21 mouse cellular contexts compared by ENCODE assay signal in genomic region chr5:74857861-74858260, GRCm38 (mm10).
DNase-seq lines count a peak whose midpoint lies in the region; ATAC-seq and TF ChIP-seq lines count a peak whose summit lies in the region.
"Had no signal": no experiment of that assay in that cellular context is flagged by ENCODE, and none has a peak within 500 bp of the region (broad histone marks: within the 10 kb centered on the region; RNA-seq: fewer than 3 reads in every experiment).

No protein-coding gene starts in this region.

- no peaks in the 10 kb centered on the region for H3K9me3 ChIP-seq in lung, embryonic 15.5 days
- H3K9me3 ChIP-seq in lung, postnatal 0 days (ENCODE audit: low read length), result no peaks in the 10 kb centered on the region
- H3K9me3 ChIP-seq in limb, embryonic 10.5 days (replicated peaks), result no peaks in the 10 kb centered on the region
- H3K9me3 ChIP-seq: embryonic facial prominence, embryonic 13.5 days; embryonic facial prominence, embryonic 15.5 days; forebrain, embryonic 13.5 days; forebrain, embryonic 15.5 days had no signal

- TF ChIP-seq POLR2A in lung, adult 2 months (IDR thresholded peaks at IDR 0.05; ENCODE audit: borderline replicate concordance, extremely low read depth, low read depth, low read length), result no peak

- H3K4me1 ChIP-seq in lung, embryonic 15.5 days, result 0 out of 2 replicates have a peak, but pooled peaks cover 8% of the 10 kb centered on the region
- no peaks in the 10 kb centered on the region for H3K4me1 ChIP-seq in lung, postnatal 0 days (ENCODE audit: insufficient read depth, low read depth, low read length)
- no peaks in the 10 kb centered on the region; the same call in 1 of the 2 replicates for H3K4me1 ChIP-seq in lung, adult 2 months (ENCODE audit: control insufficient read depth, insufficient read depth, low read length)
- peaks cover 25% of the 10 kb centered on the region for H3K4me1 ChIP-seq in limb, embryonic 10.5 days
- H3K4me1 ChIP-seq: embryonic facial prominence, embryonic 15.5 days; forebrain, embryonic 13.5 days; forebrain, embryonic 15.5 days had no signal

- peak overlapping the region; percentile 88 for H3K27ac ChIP-seq in layer of hippocampus, adult 2 months
- no peak overlapping the region for H3K27ac ChIP-seq in lung, embryonic 15.5 days
- H3K27ac ChIP-seq in lung, postnatal 0 days (ENCODE audit: low read length), result no peak overlapping the region
- H3K27ac ChIP-seq in limb, embryonic 10.5 days, result peak overlapping the region; percentile 50; the same call in 1 of the 2 replicates
- H3K27ac ChIP-seq: embryonic facial prominence, embryonic 13.5 days; embryonic facial prominence, embryonic 15.5 days; forebrain, embryonic 13.5 days; forebrain, embryonic 15.5 days had no signal

- no peak overlapping the region for H3K4me2 ChIP-seq in lung, embryonic 15.5 days
- H3K4me2 ChIP-seq in lung, postnatal 0 days (replicated peaks; ENCODE audit: low read depth, low read length), result no peak overlapping the region
- H3K4me2 ChIP-seq: embryonic facial prominence, embryonic 13.5 days; embryonic facial prominence, embryonic 15.5 days; forebrain, embryonic 13.5 days; forebrain, embryonic 15.5 days had no signal

- H3K4me3 ChIP-seq in layer of hippocampus, adult 2 months, result no peak overlapping the region
- no peak overlapping the region for H3K4me3 ChIP-seq in lung, embryonic 15.5 days
- no peak overlapping the region for H3K4me3 ChIP-seq in lung, postnatal 0 days (ENCODE audit: low read depth, low read length)
- H3K4me3 ChIP-seq in lung, adult 2 months (replicated peaks; ENCODE audit: extremely low read depth, low read depth, low read length), result no peak overlapping the region
- no peak overlapping the region for H3K4me3 ChIP-seq in limb, embryonic 10.5 days
- H3K4me3 ChIP-seq: embryonic facial prominence, embryonic 13.5 days; embryonic facial prominence, embryonic 15.5 days; forebrain, embryonic 13.5 days; forebrain, embryonic 15.5 days had no signal

- no peaks in the 10 kb centered on the region for H3K27me3 ChIP-seq in lung, embryonic 15.5 days
- no peaks in the 10 kb centered on the region for H3K27me3 ChIP-seq in lung, postnatal 0 days (replicated peaks; ENCODE audit: insufficient read depth, low read length)
- H3K27me3 ChIP-seq in limb, embryonic 10.5 days (ENCODE audit: low read depth, poor library complexity, severe bottlenecking), result no peaks in the 10 kb centered on the region
- H3K27me3 ChIP-seq: embryonic facial prominence, embryonic 13.5 days; embryonic facial prominence, embryonic 15.5 days; forebrain, embryonic 13.5 days; forebrain, embryonic 15.5 days had no signal

- H3K36me3 ChIP-seq in lung, embryonic 15.5 days, result no peaks in the 10 kb centered on the region
- H3K36me3 ChIP-seq in lung, postnatal 0 days (ENCODE audit: insufficient read depth, low read length), result no peaks in the 10 kb centered on the region
- no peaks in the 10 kb centered on the region for H3K36me3 ChIP-seq in limb, embryonic 10.5 days
- H3K36me3 ChIP-seq: embryonic facial prominence, embryonic 13.5 days; embryonic facial prominence, embryonic 15.5 days; forebrain, embryonic 15.5 days had no signal

- 20% methylated on average over 5 of the region's 5 CpGs for WGBS in lung, embryonic 15.5 days
- 20% methylated on average over 5 of the region's 5 CpGs for WGBS in lung, postnatal 0 days
- 32% methylated on average over 5 of the region's 5 CpGs for WGBS in lung, adult 2 months
- 68% methylated on average over 5 of the region's 5 CpGs for WGBS in limb, embryonic 10.5 days

- no peak overlapping the region for H3K9ac ChIP-seq in lung, embryonic 15.5 days
- H3K9ac ChIP-seq in lung, postnatal 0 days (replicated peaks; ENCODE audit: low read depth), result no peak overlapping the region
- H3K9ac ChIP-seq: embryonic facial prominence, embryonic 13.5 days; embryonic facial prominence, embryonic 15.5 days; forebrain, embryonic 13.5 days; forebrain, embryonic 15.5 days had no signal

- DNase-seq in layer of hippocampus, adult 2 months (ENCODE audit: low spot score in 2 of 2), result no peak
- no peak for DNase-seq in layer of hippocampus, adult 11-12 months (ENCODE audit: low spot score)
- no peak for DNase-seq in lung, postnatal 4 days
- DNase-seq in lung, postnatal 0 days (ENCODE audit: low spot score), result peak; percentile 43
- no peak for DNase-seq in lung, adult 2 months
- no peak for DNase-seq in limb, embryonic 10.5 days (ENCODE audit: low spot score)
- DNase-seq: adrenal gland, adult 2 months; adrenal gland, postnatal 10 days; adrenal gland, postnatal 25 days; cerebellum, adult 11 months; cerebellum, adult 18-20 months; cerebellum, adult 8-10 months; cerebellum, adult 9-11 months; cerebellum, postnatal 36 days; embryo, embryonic 11 days had no signal

- no peak for TF ChIP-seq EP300 in lung, postnatal 0 days (IDR thresholded peaks at IDR 0.05)

- TF ChIP-seq CTCF in layer of hippocampus, adult 2 months (conservative IDR thresholded peaks at IDR 0.05), result no peak
- no peak for TF ChIP-seq CTCF in lung, postnatal 0 days (IDR thresholded peaks at IDR 0.05)
- no peak for TF ChIP-seq CTCF in lung, adult 2 months (IDR thresholded peaks at IDR 0.05; ENCODE audit: insufficient read depth, low read length)

- peak; percentile 80; the same call in 1 of the 2 replicates for ATAC-seq in lung, embryonic 15.5 days (ENCODE audit: borderline replicate concordance, extremely low read depth, low FRiP score, low TSS enrichment)
- ATAC-seq in lung, postnatal 0 days, result peak; percentile 47
- ATAC-seq in erythroblast, adult 5-6 weeks (replicated peaks; ENCODE audit: low FRiP score, poor library complexity, severe bottlenecking), result no peak
- ATAC-seq: forebrain, embryonic 13.5 days; forebrain, embryonic 15.5 days had no signal

Comparison
In these comparisons a context has a peak if more than half of its experiments do, and no peak if none do; other contexts are left out.
1. H3K27ac ChIP-seq: peak in layer of hippocampus, adult 2 months (single experiment) and limb, embryonic 10.5 days (single experiment); none in lung, embryonic 15.5 days (single experiment) and lung, postnatal 0 days (single experiment).